Mouse (Mus musculus) heart, adult 11 months (tissue): ENCODE data around the gene Ptger2.

Experiments
- DNase-seq: peaks from one replicate; pipeline ENCODE4 v3.0.0; 2022

Ptger2 gene

DNA sequence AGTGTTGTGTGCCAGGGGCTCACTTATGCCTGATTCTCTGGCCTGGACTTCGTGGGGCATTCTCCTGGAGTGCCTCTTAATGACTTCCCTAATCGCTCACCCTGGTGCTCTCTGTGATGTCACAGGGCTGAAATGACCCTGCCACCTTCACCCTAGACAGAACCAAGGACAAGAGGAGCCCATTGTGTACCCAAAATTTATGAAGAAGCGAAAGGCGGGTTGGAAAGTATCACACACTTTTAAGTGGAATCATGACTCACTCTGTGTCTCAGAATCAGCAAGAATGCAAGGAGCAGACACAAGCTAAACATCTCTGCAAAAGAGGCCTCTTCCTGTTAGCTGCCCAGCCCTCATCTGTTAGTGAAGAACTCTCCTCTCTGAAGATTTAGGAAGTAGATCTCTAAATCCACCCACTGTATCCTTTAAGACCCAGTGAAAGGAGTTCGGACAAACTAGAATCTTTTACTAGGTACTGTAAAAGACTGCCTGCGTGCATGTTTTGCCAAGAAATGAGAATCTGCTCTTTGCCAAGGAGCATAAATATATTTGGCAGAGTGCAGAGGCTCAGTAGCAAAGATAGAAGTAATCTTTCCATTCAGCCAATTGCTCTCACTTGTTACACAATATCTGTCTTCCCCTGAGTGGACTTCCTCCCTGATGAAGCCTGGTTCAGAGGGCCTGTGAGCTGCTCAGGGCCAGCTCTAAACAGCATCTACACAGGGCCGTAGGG, 61.9 kb downstream of the Ptger2 start:
- DNase-seq: peak; percentile 96

DNA sequence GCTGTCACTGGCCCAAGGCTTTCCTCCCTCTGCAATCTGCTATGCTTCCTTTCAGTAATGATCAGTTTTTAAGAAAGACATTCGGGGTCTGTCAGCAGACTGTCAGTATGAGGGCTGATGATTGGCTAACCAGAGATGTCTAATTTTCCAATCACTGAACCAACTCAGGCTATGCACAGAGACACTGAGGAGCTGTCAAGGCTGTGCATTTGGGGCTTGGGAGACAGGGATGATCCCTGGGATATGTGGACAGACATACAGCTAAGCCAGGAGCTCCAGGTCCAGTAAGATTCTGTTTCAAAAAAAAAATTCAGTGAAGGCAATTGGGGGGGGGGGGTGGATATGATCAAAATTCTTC, 62.4 kb downstream of the Ptger2 start:
- no peak for DNase-seq

DNA sequence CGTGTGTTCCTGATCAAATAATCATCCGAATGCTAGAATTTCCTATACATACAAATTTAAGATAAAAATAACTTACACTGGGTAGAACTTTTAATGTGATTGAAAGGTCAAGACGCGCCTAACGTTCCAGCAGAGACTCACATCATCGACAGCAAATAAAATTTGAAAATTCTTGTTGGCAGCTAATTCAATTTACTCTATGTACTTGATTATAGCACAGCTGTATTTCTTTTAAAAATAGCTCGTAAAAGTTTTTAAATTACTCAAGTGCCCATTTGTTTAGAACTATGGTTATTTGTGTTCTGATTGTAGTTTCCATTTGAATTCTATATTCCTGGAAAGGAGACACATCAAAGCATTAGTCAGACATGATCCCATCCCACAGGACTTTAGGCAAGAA, 63.1 kb downstream of the Ptger2 start:
- DNase-seq: peak; percentile 24
